Mouse (Mus musculus) thymus, postnatal 14 days (tissue): Measurements from ENCODE around the gene Abca4.

Experiments used
- DNase-seq: peaks from one replicate; pipeline ENCODE4 v3.0.0; 2021

The Abca4 gene

DNA sequence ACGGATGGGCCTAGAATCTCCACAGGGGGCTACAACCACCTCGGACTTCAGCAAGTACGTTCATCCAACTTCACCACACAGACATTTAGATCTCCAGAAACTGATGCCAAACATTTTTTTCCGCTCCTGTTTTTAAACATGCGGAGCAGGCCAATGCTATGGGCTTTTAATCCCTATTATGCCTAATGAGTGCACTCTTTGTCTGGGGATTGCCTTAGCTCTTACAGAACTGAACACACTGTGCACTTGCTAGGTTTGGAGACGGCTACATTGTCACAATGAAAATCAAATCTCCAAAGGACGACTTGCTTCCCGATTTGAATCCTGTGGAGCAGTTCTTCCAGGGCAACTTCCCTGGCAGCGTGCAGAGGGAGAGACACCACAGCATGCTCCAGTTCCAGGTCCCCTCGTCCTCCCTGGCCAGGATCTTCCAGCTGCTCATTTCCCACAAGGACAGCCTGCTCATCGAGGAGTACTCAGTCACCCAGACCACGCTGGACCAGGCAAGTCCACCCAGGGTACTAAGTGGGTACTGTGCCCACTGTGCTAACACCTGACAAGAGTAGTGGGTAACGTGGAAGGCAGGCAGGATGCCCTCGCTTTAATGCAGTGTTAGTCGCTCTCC lies 129.4 kb downstream of the Abca4 start:
- DNase-seq: no peak

DNA sequence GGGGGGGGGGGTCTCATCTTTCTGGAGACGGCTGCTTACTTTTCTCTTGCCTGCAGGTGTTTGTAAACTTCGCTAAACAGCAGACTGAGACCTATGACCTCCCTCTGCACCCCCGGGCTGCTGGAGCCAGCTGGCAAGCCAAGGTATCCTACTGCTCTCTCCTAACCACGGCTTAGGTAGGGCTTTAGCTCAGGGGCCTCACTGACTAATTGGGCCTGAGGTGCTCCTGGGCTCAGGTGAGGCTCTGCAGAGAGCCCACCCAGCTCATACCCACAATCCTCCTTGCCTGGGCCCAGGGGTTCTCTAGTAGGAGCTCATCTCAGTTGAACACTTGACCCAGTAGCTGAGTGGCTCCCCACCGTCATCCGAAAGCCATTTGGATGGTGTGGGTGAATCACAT lies 131.8 kb downstream of the Abca4 start:
- no peak for DNase-seq

DNA sequence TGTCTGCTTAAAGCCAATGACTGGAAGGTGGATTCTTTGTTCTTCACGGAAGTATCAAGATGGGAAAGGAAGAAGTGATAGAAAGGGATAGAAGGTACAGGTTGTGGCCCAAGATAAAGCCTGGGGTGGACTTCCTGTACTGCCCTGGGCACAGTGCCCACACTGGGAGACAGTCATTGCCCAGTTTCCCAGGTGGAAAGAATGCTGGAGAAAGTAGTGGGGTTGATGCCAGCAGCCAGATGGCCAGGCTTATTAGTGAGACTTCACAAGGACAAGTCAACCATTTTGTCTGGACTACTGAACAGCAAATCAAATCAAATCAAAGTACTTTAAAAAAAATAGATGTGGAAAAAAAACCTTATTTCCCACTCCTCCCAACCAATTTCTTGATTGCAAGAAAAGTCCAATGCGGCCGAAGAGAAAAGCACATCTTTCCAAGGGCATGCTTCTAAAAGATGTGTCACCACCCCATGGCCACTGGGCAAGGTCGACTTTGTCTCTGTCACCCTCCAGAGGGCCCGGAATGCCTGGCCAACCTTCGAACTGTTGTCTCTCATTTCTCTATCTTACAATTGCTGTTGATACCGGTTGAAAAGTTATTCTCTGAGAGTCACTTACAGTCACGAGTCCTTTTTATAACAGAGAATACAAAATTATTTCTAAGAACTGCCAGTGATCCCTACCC lies 132.6 kb downstream of the Abca4 start:
- no peak for DNase-seq

DNA sequence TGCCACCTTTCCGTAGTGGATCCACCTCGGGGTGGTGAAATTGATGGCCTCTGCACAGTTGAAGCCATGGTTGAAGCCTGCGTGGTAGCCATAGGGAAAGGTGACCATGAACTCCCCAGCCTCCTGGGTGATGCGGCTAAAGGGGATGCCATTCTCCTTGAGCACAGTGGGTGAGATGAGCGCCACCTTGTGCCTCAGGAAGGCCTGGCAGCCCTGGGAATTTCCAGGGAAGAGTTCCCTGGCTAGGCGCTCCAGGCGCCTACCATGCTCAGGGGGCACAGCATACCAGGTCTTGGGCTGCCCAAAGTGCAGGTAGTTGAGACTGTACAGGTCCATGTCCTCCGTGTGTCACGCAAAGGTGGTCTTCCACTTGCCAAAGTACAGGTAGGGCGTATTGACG lies 139.9 kb downstream of the Abca4 start:
- no peak for DNase-seq

DNA sequence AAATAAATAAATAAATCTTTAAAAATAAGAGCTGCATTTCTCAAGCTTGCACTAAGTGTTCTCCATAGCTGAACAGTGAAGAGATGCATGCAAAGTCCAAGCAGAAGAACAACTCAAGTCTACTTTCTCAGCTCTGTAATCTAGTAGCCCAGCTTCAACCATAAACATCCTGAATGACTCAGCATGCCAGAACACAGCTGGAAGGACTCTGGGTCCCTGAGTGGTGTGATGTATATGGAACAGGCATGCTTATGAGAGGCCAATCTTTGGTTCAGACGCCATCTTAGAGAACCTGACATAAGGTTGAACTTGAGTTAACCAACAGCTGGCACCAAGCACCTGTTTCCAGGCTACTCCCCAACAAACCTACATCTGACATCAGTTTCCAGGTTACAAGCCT lies 142.7 kb downstream of the Abca4 start:
- DNase-seq: no peak

DNA sequence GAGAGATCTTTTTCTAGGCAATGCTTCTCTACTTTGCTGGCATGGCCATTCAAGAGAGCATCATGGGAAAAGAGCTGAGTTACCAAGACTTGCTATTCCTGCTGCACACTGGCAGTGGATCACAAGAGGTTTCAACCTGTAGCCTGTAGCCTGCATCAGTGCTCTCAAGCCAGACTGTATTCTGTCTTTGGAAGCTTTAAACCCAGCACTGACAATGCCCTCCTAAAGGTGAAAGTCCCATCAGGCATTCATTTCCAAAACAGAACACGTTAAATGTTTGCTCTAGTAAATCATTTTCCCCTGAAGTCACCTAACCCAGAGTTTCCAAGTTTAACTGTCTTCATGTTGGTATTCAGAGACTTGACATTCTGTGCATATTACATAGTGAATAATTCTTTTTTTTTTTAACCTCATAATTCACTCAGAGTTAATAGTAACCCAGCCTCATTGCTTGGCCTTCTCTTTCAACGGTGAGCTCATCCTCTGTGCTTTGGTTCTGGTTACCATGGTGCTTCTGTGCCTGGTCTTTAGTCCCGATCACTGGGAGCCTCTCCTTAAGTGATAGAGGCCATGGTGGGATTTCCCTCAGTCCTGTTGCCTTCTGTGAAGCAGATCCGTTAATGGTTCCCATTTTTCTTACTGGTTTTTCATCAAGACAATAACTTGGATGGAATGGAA lies 152.5 kb downstream of the Abca4 start:
- no peak for DNase-seq

DNA sequence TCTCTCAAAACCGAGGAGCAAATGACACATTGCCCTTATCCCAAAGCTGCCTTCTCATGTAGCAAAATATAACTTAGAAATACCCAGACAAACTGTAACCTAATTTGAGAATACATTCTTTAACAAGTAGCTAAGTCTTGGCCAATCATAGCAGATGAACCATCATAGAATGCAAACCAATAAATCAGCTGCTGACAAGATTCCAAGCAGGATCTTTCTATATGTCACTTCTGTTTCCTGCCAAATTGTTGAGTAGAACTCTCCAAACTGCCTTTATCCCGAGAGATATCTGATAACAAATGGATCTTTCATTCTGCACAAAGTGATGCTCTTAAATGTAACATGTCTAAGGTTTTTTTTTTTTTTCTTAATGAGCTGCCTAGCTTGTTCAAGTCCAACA lies 154.3 kb downstream of the Abca4 start:
- no peak for DNase-seq

DNA sequence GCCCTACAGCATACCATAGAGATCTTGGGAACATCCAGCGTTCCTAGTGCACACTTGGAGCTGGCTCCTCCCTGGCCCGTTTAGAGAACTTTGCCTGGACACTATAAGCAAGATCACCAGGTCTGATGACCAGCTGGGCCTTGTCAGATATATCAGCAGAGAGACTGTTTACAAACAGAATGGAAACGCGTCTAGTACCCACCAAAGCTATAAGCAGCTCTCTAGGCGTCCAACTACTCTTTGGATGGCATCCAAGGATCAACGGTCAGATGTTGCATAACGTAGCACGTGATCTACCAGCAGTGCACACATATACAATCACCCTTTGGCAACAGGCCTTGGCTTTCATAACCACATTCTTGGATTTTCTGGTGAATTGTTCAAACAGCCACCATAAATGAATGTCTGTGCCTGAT lies 154.7 kb downstream of the Abca4 start:
- no peak for DNase-seq

DNA sequence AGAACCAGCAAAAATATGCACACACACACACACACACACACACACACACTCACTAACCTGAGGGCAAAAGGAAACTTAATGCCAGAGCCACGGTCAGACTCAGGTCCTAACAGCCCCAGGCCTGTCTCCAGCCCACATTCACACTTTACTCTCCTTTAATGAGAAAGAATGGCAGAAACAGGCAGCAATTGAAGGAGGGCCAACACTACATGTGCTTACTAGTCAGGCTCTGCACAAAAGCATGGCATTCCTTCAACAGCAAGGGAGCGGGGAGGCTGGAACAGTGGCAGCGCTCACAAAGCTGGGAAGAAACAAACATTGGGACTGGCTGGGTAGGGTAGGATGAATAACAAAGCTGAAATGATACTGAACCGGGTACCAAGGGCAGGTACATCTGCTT lies 155.4 kb downstream of the Abca4 start:
- no peak for DNase-seq

DNA sequence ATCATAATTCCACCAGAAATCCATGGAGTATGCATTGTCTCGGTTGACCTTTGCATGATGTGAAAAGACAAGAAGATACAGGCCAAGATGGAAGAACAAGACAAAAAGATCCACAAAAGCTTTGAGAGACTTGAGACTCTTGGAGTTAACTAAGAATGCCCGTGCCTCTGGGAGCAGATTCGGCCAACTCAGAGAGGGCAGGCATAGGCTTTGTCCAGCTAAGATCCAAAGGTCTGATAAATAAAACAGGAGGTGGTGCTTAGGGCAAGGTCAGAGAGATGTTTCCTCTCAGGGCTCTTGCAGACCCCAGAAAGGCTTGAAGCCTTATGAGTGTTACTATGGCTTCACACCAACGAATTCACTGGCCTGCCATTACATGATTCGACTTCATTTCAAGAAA lies 155.8 kb downstream of the Abca4 start:
- DNase-seq: no peak

DNA sequence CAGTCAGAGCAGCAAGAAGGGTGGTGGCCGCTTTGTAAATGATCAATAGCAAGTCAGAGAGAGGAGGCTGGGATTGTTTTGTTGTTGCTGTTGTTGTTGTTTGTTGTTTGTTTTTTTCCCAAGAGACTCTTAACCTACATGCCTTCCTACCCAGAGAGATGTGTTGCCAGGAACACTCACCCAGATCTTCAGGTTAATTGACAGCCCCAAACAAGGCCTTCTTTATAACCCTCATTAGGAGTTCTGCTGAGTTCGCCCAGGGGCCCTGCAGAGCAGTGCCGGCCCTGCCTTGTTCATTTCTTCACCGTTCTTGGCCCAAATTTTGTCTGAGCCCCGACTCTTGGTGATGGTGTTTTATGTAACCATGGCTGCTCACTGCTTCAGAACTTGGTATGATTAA lies 156.2 kb downstream of the Abca4 start:
- DNase-seq: no peak

DNA sequence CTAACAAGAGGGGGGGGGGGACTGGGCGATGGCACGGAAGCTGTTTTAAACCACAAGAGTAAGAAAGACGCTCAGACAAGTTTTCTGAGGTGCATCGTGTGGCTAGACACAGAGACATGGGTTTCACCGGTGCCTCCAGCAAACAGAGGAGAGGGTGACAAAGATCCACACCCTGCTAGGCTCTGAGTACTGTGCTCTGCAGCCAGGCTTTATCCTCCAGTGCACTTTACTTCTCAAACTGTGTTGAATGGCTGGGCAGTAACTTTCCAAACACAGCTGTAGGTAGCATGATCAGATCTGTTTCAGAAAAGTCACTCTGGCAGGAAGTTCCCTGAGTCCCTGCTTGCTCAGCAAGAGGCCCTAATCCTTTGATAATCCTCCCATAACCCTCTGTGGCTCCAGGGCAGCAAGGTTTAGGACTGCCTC lies 158.1 kb downstream of the Abca4 start:
- DNase-seq: peak; percentile 43

DNA sequence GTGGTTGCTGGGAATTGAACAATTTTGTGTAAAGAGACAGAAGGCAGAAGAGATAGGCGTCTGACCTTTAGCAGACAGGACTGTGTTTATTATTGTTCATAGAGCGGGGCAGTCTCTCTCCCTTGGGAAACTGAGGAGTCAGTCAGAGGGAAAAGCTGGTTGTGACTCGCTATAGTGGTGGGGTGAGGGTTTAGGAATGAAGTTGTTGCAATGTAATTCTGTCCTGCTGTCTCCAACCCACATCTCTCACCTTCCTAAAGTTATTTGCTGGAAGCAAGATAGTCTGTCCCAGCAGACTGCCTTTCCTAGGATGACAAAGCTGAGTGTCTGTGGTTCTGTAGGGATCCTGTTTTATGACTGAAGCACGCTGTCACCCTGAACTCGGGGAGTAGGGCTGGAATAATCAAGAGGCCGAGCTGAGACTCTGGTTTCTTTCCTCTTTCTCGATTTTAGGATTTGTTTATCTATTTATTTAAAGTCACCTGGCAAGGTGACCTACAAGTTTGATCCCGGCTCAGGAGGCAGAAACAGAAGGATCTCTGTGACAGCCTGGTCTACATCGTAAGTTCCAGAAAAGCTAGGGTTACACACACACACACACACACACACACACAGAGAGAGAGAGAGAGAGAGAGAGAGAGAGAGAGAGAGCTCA lies 159.6 kb downstream of the Abca4 start:
- DNase-seq: no peak

DNA sequence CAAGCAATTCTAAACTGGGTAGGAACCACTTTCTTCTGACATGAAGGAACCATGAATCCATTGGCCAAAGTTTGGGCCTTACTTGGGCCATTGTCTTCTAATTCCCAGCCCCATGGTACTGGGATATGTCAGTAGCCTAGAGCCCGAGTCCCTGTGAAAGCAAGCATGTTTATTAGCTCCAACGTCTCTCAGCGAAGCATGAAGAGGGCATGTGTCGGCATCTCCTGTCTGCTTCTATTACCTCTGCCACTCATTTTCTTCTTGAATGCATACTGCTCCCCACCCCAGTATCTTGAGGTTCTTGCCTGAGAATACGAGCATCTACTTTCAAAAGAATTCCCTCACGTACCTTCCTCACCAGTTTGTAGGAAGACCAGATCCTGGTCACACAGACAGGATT lies 161.5 kb downstream of the Abca4 start:
- no peak for DNase-seq

DNA sequence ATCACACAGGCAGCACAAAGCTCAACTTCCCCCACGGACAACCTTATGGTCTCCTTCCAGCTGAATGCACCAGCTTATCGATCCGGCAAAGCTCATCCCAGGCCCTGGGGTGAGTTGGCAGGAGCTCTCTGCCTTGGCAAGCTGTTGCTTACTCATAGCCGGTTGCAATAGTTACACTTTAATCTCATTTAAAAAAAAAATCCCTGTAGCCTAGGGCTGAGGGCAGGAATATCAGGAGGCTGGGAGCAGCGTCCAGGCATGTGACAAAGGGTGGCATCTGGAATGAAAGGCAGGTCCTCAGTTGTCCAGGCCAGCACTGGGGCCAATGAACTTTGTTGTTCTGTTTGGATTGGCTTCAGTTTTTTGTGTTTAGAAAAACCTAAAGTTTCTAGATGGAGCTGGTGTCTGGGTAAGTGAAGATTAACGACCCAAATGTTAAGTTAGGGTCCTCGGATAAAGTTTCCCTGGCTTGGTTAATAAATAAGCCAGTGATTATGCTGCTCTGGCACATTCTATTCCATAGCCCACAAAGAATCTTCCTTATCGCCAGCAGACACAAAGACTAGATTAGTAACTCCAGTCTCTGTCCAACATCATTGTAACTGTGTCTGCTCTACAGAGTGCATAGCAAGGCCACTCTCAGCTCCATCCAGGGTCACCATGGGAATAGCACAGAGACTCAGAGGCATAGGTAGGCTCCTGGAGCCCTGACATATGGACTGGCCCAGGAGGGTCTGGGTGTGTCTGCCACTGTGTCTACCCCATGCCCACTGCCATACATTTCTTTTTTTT lies 162.2 kb downstream of the Abca4 start:
- no peak for DNase-seq

DNA sequence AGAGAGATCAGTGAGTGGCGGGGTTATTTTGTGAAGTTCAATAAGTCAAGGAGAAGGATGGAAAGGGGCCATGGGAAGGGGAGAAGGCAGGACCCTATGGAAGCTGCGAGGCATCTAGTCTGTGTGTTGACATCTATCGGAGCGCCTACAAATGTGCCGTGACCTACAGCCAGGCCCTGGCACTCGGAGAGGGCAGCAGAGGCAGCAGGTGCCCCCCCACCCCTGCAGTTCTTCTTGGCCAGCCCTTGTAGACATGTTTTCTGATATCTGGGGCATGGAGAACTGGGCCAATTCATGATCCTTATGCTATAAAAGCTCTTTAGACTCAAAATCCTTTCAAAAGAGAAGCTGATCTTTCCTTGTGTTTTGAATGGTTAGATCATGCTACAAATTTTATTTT lies 163.5 kb downstream of the Abca4 start:
- DNase-seq: no peak

DNA sequence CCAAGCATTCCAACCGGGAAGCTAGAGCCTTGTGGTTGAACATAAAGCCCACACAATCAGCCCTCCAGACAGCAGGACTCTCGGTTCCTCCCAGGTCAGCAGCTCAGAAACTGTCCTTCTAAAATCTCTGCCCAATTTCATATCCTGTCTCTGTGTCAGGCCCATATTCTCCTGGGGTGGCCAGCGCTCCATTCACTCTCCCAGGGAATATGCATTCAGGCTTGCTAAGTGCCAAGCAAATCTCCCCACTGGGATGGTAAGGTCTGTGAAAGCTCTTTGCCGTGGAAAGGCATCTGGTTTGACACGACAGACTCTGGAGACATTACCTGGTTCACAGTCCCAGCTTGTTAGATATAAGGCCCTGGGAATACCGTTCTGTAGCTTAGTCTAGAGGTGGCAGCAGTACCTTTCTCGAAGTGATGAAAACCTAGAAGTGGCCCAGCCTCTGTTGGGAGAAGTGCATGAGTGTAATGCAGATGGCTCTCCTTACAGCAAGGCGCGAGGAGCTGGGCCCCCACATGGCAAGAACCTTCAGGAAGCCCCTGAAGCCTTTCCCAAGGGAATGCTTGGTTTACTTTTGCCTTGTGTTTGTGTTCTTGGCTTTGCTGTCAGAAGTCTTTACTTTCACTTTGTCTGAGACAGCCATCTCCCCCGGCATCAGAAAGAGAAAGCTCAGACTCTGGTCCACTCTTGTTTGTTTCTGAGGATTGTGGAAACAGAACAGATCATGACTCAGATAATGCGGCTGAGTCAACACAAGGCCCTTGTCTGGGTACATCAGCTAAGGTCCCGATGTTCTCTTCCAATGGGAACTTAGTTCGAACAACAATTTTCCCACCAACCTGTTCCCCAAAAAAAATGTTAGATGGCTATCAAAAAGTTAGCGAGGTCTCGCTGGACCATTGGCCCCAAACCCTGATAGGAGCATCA lies 164.3 kb downstream of the Abca4 start:
- DNase-seq: no peak

DNA sequence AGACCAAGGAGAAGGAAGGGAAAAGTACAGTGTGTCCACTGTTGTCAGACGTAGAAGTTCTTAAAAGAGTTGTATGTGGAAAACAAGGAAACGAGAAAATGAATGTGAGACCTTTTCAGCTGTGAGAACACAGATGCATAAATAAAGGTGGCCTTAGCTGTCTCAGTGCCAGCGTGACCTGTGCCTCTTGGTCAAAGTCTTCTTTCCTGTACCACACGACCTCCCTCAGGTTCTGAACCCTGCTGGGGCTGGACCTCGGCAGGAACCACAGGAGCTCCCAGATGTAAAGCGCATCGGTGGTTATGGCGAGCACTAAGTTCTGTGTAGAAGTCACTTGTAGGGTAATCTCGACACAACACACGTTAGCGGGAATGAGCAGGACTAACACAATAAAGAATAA lies 165.3 kb downstream of the Abca4 start:
- no peak for DNase-seq

DNA sequence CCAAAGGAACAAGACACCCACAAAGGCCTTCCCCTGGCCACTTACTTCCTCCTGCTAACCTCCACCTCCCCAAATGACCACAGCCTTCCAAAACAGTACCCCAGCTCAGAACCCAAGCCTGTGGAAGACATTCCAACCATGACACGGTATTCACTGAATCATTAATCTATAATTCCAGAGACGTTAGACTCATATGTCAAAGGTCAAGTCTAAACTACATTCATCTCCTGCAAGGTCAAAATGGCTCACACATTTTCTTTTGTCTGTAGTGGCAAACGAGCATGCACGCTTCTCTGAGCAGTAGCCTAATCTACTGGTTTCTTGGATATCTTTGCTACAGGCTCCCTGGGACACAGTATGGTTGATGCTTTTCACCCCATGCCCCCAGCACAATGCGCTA lies 166.2 kb downstream of the Abca4 start:
- no peak for DNase-seq

DNA sequence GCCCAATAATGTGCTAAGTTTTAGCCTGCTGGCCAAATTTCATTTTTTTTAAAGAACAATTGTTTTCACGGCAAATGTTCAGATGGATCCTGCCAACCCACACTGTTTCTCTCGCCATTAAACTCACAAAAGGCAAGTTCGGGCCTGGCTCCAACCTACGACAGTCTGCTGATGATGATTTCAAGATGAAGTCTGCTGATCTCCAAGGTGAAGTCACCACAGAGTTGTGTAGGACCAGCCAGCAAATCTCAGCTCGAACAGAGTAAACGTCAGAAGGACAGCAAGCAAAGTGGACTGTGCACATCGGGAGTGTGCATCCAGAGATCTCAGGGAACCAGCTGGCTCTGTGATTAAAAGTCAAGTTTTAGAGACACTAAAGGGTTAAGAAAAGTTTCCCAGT lies 166.6 kb downstream of the Abca4 start:
- DNase-seq: no peak

DNA sequence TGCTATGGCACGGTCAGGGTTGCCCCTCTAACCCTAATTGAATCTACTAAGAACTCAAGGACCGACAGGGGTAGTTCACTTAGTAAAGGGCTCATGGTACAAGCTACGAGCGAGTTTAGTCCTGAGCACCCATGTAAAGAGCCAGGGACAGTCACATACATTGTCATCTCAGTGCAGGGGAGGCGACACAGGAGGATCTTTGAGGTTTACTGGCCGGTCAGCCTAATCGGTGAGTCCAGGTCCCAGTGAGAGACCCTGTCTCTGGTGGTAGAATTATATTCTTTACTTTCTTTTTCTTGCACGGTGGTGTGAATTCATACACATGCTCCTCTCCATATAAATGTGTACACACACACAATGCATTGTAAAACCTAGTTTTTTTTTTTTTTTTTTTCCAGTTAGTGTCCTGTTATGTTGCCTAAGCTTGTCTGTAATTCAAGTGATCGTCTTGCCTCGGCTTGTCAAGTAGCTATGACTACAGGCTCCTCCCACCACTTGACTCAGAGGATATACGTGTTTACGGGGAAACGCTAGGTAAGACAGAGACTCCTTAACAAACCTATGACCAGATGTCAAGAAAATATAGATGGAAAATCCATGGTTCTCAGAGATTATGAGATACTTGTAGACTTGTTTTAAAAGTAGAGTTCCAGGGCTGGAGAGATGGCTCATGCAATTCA lies 167.3 kb downstream of the Abca4 start:
- DNase-seq: no peak
